Mouse (Mus musculus): ENCODE results near the gene Olfr1154. TPM values are rescaled to one million over a fixed set of nuclear protein-coding genes. Genes with fewer than 3 reads are reported as not detected.

The Olfr1154 gene
- total RNA-seq (2021), result not detected
- long read RNA-seq, experiment 1, result 0 reads
- long read RNA-seq, experiment 2, result 0 reads

- no peak for DNase-seq
These were observed at the start of gene Olfr1154 for GRCm38 (mm10) chr2:87905066-87905465. TSS of gene Olfr1154 (minus strand) at chr2:87905166.

- DNase-seq, result no peak
These were observed 48.0 kb upstream of the Olfr1154 start, which contains the start of gene Olfr1156 for GRCm38 (mm10) chr2:87953000-87953399. TSS of gene Olfr1156 (minus strand) at chr2:87953100.

GRCm38 (mm10) chr2:87945037-87945436 lies 40.1 kb upstream of the Olfr1154 start, which contains the start of gene Olfr1155:
TSS of gene Olfr1155 (minus strand) at chr2:87945137.
- no peak for DNase-seq

GRCm38 (mm10) chr2:87894662-87895061 lies 10.3 kb downstream of the Olfr1154 start, which contains the start of gene Olfr1153:
TSS of gene Olfr1153 (plus strand) at chr2:87894962.
- DNase-seq, result no peak

GRCm38 (mm10) chr2:87866192-87866591 lies 38.8 kb downstream of the Olfr1154 start, which contains the start of gene Olfr1152:
TSS of gene Olfr1152 (plus strand) at chr2:87866492.
- no peak for DNase-seq

- DNase-seq, result no peak
These were observed 49.4 kb downstream of the Olfr1154 start, which contains the start of gene Olfr1151 for GRCm38 (mm10) chr2:87855562-87855961. TSS of gene Olfr1151 (plus strand) at chr2:87855862.

Other genes starting within 250 kb of the Olfr1154 start
- gene Olfr1134, start 246.7 kb downstream of the Olfr1154 start, total RNA-seq (2021), result not detected
- gene Olfr1135, start 231.5 kb downstream of the Olfr1154 start, total RNA-seq (2021), result not detected
- gene Olfr1136, start 211.2 kb downstream of the Olfr1154 start, total RNA-seq (2021), result not detected
- not detected for gene Olfr1137, start 192.0 kb downstream of the Olfr1154 start, total RNA-seq (2021)
- gene Olfr1138, start 165.2 kb downstream of the Olfr1154 start, total RNA-seq (2021), result not detected
- gene Olfr1140, start 161.4 kb downstream of the Olfr1154 start, total RNA-seq (2021), result not detected
- not detected for gene Olfr1141, start 151.2 kb downstream of the Olfr1154 start, total RNA-seq (2021)
- gene Olfr152, start 125.7 kb downstream of the Olfr1154 start, total RNA-seq (2021), result not detected
- not detected for gene Olfr1143, start 104.6 kb downstream of the Olfr1154 start, total RNA-seq (2021)
- gene Olfr1145, start 95.3 kb downstream of the Olfr1154 start, total RNA-seq (2021), result not detected
- not detected for gene Olfr1148, start 74.6 kb downstream of the Olfr1154 start, total RNA-seq (2021)
- gene Olfr1150-ps1, start 61.2 kb downstream of the Olfr1154 start, total RNA-seq (2021), result not detected
- not detected for gene Olfr1151, start 49.3 kb downstream of the Olfr1154 start, total RNA-seq (2021)
- gene Olfr1152, start 38.7 kb downstream of the Olfr1154 start, total RNA-seq (2021), result not detected
- not detected for gene Olfr1153, start 10.2 kb downstream of the Olfr1154 start, total RNA-seq (2021)
- gene Olfr1155, start 40.0 kb upstream of the Olfr1154 start, total RNA-seq (2021), result not detected
- not detected for gene Olfr1156, start 47.9 kb upstream of the Olfr1154 start, total RNA-seq (2021)
- gene Olfr1157, start 63.1 kb upstream of the Olfr1154 start, total RNA-seq (2021), result not detected
- gene Olfr74, start 69.5 kb upstream of the Olfr1154 start, total RNA-seq (2021), result not detected
- gene Olfr1158, start 84.9 kb upstream of the Olfr1154 start, total RNA-seq (2021), result not detected
- gene Olfr1160, start 103.1 kb upstream of the Olfr1154 start, total RNA-seq (2021), result not detected
- gene Olfr1161, start 117.6 kb upstream of the Olfr1154 start, total RNA-seq (2021), result not detected
- gene Olfr73, start 132.5 kb upstream of the Olfr1154 start, total RNA-seq (2021), result not detected
- not detected for gene Olfr1162, start 146.0 kb upstream of the Olfr1154 start, total RNA-seq (2021)
- not detected for gene Olfr1163, start 166.7 kb upstream of the Olfr1154 start, total RNA-seq (2021)
- not detected for gene Olfr1164, start 188.8 kb upstream of the Olfr1154 start, total RNA-seq (2021)
- gene Olfr1166, start 223.1 kb upstream of the Olfr1154 start, total RNA-seq (2021), result not detected